Mouse (Mus musculus) right cerebral cortex, postnatal 4 days (tissue): Measurements from ENCODE around the gene Mta2.
"Not testable (repeated sequence)": the region's sequence is repeated elsewhere in the genome, so short reads cannot be mapped to it uniquely, and the experiment has no call there.

Experiments used
- DNase-seq: peaks from one replicate; pipeline ENCODE4 v3.0.0-alpha.2; 2022

Mta2 gene

DNA sequence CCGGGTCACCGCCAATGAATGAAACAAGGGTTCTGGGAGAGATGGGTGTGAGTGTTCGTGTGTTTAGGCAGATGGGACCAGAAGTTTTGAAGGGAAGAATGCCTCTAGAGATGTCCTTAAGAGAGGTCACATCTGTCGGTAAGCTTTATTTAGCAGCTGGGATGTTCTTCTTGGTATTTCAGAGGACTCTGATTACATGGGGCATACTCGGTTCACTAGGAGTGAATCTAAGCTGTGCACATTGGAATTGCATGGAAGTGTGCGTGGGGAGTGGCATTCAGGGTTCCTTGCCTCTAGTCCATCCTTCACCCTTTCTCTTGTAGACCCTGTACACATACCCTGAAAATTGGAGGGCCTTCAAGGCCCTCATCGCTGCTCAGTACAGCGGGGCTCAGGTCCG is 26.2 kb downstream of the Mta2 start:
- no peak for DNase-seq

DNA sequence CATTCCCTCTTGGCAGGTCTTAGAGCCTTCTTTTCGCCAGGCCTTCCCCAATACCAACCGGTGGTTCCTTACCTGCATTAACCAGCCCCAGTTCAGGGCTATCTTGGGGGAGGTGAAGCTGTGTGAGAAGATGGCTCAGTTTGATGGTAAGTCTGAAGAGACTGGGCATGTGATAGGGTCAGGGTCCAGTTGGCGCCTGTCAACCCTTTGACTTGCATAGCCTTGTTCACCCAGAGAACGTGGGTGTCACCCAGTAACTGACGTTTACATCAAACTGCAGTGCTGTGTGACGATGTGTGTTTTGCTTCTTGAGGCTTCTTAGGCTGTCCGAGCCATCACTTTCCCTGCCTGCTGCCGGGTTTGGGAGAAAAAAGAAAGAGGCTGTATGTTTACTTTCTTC is 30.8 kb downstream of the Mta2 start:
- DNase-seq = not testable (repeated sequence)

DNA sequence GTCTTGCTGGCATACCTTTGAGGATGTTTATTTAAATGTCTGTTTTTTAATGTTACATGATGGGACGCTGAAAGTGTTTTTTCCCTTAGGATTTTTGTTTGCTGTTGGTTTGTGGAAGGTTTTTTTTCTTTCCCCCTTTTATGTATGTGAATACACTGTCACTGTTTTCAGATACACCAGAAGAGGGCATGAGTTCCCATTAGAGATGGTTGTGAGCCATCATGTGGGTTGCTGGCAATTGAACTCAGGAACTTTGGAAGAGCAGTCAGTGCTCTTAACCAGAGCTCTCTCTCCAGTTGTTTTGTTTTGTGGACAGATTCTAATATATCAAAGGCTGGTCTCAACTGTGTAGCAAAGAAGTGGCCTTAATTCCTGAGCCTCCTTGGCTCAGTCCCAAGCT is 33.0 kb downstream of the Mta2 start:
- no peak for DNase-seq

DNA sequence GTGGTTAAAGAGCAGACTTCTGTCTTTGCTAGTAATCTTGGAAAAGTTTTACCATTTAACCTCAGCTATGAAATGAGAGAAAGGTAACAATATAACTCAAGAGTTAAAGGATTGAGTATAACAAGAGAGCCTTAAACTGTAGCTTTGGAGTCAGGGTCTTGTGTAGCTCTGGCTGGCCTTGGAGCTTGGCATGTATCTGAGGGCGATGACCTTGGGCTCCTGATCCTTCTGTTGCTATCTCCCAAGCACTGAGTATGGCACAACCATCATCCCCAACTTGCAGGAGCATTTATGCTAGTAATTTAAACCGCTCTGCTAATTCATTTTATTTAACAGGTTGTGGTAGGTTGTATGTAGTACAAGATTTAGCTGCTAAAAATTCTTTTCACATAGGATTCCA is 33.8 kb downstream of the Mta2 start:
- no peak for DNase-seq

DNA sequence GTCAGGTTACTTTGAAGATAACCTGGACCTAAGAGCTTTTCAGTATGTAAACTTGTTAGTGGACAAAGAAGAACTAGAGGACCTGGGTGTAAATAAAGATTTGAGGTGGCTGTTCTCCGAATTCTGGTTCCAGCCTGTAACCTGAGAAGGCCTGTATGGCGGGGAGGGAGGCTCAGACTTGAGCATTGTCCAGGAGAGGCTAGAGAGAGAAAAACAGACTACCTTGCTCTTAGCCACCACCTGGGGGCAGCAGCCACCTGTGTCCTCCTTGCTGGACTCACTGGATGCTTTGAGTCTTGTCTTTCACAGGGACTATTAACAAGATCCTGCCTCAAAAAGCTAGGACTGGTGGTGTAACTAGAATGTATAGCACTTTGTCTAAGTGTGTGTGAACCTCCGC is 34.9 kb downstream of the Mta2 start:
- no peak for DNase-seq

DNA sequence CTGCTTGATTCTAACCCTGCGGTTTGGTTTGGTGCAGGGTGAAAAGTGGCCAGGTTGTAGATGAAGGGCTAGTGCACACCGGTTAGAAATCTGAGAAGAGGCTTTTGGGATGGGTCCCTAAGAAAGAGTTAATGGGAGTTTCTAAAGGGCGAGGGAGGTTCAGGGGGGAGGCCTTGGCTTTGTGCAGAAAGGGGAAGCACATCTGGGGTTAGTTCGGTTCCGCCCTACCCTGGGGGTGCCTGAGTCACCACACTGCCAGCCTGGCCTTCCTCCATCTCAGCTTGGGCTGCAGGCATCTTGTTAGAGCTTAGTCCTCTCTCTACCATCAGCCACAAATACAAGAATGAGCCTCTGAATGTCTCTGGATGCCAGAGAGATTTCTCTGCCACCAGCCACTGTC is 39.1 kb downstream of the Mta2 start:
- no peak for DNase-seq

DNA sequence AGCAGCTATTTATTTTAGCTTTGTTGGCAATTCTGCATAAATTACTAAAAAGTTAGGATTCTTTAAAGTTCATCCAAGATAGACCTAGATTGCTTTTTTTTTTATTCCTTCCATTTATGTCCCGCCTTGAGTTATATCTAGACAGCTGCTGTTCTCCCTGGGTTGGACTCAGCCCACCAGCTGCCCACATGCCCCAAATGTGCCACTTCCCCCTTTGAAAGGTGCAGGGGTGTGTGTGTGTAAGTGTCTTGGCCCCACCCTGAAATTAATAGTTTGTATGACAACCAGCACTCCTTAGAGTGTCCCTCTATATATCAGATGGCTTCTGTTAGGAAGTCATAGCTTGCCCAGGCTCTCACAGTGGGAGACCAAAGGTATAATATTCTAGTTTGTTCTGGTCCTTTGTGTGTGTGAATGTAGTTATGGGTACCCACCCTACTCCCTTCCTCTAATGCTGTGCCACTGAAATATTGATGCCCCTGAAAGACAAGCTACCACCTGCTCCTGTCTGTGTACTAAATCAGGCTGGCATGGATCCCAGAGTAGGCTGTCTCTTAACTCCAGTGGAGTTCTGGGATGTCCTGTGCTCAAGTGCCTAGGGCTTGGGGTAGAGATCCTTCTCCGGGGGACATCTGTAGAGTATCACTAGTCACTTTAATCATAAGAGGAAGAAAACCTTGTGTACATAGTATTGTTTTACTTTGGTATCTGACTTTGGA is 39.9 kb downstream of the Mta2 start:
- no peak for DNase-seq

DNA sequence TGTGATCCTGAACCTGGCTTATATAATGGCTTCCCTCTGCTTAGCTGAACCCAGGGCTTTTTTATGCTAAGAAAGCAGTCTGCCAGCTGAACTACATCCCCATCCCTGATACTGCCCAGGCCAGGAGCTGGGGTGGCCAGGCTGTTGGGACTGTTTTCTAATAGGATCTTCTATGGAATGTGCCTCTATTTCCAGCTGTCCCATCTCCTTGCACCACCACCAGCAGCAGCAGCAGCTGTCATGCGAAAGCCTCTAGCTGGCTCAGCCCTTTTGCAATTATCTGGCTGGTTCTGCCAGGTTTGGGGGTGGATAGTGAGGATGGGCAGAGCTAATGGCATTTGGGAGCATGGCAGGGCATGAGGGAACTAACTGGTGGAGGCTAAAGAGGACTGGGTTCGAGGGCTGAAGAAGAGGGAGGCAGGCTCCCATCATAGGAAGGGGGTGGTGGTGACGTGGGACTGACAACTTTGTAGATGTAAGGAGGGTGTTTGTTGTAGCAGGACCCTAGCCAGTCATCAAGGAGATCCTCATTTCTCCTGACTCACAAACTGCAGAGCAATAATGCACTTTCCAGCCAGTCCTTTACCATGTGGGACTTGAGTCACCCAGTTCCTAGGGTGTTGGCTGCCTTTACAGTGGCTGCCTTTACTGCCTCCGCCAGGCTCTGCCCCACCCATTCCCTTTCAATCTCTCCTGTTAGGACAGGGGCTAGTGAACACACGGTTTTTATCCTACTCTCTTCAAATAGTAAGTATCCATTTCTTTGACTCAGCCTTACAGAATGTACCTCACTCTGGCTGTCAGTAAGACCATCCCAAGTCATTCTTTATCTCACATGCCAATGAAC is 40.9 kb downstream of the Mta2 start:
- DNase-seq = no peak

DNA sequence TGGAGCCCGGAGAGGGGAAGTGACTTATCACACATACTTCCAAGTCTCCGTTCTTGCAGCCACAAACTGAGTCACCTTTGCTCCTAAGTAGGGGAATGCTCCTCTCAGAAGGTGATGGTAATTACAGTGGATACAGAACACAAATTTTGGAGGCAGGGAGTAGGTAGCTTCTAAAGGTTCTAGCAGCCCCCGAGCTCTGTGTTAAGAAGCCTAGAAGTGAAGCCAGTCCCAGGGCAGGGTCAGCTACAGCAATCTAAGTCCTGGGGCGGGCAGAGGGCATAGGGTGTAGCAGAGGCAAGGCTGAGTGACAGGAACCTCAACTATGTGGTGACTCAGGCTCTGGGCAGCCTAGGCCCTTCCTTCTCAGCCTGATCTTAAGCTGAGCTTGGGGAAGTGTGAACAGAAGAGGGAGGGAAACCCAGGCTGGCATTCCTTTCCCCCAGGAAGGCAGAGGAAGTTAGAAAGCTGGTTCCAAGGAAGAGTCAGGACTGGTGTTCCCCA is 41.5 kb downstream of the Mta2 start:
- no peak for DNase-seq

DNA sequence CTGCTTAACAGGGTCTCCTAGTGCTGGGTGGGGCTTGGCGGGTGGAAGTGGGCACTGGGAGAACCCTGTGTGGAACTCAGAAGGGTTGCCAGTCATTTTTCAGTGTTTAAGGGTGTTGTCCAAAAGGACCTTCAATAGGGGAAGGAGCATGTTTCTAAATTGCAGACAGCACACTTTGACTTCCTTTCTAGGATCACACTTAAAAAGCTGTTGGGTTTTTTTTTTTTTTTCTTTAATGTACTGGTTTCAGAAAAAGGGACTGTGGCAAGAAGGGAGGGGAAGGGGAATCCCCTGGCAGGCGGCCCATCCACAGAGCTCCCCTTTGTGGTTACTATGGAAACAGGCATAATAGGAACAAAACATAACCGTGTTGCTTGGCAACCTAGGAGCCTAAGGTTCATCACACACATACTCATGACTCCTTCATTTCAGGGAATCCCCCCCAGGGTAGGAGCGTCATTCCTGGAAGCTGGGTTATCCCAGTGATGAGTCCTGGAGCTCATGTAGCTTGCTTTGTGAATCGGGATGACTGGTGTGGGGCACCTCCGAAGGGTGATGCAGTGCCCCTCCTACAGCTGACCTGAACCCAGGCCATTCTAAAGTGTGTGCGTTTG is 42.7 kb downstream of the Mta2 start:
- DNase-seq = peak; percentile 88

DNA sequence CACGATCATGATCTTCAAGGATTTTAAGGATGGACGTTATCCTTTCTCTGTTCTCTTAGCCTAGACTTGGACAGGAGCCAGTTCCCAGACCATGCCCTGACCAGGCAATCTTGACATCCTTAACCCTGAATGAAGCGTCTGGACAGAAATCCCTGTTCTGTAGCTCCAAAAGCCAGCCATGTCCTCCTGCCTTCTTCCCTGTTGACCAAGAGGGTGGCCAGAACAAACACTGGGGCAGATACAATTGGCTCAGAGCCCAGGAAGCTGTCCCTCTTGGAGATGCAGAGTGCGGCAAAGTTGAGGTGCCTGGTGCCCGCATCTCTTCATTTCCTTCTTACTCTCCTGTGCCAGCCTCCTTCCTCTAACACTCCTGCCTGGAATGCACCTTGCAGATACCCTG is 44.2 kb downstream of the Mta2 start:
- no peak for DNase-seq

DNA sequence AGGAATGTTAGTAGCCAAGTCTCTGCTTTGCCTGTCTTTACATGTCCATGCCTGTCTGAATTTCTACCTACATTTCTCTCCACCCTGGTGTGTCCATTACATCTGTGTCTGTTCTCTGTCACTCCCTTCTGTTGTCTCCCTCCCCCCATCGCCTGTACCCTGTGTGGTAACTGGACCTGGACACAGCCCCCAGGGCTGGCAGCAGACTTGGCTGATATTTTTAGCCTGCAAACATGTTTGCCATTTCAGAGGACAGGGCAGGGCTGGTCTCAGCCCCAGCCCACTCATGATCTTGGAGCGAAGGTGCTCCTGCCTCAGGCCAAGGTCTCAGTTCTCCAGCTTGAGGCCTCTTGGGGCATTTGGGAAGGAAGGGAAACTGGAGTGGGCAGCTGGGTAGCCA is 46.1 kb downstream of the Mta2 start:
- no peak for DNase-seq

DNA sequence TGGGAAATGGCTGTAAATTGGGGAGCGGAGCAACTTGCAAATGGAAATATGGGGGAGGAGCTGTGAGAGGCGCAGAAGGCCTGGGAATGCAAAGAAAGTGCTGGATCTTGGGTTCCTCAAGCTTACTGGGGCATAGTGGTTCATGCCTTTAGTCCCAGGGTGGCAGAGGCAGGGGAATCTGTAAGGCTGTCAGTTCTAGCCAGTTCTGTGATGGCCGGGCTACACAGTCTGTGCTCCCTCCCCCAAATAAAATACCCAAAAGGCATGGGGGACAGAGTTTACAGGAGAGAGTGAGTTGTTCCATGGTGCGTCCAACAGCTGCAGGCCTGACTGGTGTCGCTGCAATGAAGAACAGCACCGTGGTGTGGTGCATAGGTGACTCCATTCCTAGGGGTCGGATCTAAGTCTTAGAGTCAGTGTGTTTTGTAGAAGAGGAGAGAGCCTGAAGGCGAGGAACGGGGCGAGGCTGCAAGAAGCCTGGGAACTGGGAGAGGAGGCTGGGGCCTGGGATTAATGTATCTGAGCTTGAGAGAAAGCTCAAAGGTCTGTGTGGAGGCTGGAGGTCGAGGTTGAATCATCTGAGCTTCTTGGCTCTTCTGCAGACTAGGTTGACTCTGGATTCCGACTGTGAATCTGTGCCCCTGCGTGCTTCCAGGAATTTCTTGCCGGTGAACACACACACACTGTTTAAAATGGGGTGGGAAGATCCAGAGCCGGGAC is 46.8 kb downstream of the Mta2 start:
- no peak for DNase-seq

DNA sequence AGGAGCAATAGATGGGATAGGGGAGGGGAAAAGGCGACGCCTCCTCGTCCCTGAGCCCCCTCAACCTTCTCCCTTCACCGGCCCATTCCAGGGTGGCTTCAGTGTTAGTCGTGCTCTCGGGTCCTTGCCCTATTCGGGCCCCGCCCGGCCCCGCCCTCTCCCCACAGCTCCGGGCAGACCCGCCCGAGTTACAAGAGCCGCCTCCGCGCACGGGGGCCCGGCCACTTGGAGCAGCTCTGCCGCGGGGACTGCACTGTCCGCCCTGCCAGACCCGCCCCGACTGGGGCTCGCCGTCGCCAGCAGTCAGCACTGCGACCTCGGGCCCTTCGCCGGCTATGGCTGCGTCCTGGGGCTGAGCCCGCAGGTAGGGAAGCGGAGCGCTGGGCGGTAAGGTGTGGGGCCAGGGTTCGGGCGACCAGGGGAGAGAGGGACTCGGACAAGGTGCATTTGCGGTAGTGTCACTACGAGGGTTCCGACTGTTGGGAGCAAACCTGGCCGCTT is 47.4 kb downstream of the Mta2 start, which contains the start of gene Ahnak:
Gene Ahnak (plus strand): TSS at position 219 of the 501 bp plus-strand sequence.
- DNase-seq = no peak

DNA sequence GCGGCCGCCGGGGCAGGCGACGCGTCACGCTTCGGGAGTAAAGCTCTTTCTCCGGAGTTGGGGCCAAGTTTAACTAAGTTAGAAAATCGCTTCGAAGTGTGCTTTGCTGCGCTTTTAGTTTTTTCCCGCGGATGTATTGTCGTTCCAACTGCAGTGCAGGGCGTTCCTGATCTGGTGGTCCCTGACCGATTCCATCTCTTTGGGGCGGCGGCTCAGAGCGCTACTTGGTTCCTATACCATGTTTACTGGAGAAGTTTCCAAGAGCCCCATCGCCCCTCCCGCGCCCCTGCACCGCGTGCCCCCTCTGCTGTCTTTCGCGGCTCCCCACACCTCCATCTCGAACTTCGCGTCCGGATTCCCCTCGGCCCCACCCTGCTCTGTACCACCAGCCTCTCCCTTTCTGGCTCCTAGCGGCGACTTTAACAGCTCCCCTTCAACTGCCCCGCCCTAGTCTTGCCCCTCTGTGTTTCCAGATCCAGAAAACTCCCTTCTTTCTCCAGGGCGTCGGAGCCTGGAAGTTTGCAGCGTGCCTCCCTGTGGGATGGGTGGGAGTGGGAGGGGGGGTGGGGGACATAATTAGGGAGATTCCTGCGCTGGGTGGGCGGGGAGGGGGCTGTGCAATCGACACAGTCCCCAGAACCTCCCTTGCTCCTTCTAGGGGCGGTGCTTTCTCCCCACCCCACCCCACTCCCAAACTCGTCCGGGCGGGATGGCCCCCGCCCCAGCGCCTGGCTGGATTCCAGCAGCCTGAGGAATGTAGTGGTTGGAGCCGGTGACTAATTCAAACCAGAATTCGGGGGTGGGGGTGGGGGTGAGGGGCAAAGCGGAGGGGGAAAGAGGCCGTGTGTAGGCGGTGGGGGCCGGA is 48.1 kb downstream of the Mta2 start:
- peak; percentile 53 for DNase-seq

DNA sequence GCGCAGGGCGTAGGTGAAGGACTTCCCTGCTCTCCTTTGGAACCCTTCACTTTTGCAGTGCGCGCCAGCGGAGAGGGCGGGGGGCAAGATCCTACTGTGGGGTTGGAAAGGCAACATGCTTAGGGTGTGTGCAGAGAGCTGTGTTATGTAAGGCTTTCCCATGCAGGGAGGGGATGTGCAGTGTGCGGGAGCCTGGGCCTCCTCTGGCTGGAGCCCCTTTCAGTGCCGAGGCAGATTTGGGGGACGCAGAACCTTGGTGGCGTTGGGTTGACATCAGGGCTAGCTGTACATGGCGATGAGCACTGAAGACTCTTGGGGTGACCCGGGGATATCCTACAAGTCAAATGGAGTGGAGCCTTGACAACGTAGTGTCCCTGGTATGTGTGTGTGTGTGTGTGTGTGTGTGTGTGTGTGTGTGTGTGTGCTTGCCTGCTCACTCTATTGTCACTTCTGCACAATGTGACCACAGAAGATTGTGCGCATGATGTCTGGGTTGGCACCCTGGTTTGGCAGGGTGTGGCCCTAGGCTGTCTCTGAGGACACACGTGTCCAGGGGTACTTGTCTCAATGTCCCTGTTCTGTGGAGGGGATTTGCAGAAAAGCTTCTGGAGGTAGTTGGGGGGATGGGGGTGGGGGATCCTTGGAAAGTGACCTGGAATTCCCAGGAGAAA is 48.9 kb downstream of the Mta2 start:
- no peak for DNase-seq

DNA sequence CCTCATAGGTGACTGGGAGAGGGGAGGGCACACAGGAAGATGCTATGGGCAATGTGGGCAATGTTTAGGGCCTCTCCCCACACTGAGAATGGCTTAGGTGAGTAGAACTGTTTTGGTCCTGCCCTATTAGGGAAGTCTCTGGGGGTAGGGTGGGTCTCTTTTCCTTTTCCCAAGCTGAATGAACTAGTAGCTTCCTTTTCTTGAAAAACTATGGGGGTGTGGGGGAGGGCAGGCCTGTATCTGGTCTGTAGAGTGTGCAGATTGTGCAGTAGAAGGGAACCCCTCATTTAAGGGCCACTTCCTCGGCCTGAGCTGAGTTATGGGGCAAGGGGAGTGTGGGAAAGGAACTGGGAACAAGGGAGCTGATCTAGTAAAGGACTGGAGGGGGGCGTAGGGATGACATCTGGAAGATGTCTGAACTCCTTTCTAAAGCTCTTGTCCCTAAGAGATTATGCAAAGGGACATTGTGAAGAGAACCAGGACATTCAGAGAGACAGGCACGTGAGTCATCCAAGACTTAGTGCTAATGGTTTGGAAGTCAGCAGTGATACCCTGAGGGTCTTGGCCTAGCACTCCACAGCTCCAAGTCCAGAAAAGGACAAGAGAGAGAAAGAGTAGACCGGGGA is 49.7 kb downstream of the Mta2 start:
- DNase-seq = no peak

DNA sequence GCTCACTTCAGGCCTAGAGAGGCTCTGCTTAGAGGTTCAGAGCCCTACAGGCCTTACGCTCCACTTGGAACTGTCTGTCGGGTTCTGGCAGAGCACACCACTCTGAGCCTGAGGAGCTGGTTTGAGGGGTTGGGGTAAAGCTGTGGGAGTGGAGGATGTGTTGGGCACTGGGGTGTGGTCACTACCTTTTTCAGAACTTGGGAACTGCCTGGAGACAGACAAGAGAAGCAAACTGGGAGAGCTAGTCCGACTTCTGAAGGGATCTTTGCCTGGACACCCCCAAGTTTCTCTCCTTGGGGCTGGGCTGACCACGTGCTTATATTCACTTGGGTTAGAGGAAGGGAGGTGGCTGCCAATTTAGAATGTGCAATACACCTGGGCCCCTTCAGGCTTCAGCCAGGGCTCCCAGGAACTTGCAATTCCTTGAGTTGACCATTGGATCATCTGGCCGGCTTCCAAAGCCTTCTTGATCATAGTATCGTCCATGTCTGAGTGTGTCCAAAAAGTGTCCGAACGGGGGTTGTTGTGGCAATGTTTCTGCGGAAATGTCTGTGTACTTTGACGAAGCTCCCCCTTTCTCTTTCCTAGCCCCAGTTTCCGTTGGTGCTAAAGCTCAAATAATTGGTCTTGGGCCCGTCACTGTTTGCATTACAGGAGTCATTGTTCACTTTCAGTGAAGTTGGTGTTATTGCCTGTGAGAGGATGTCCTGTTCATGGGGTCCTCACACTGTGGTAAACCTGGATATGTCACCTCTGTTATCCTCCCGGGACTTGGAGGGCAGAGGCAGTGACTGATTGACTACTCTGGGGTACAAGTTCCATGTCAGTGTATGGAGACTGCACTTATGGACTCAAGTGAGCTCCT is 50.4 kb downstream of the Mta2 start:
- no peak for DNase-seq

DNA sequence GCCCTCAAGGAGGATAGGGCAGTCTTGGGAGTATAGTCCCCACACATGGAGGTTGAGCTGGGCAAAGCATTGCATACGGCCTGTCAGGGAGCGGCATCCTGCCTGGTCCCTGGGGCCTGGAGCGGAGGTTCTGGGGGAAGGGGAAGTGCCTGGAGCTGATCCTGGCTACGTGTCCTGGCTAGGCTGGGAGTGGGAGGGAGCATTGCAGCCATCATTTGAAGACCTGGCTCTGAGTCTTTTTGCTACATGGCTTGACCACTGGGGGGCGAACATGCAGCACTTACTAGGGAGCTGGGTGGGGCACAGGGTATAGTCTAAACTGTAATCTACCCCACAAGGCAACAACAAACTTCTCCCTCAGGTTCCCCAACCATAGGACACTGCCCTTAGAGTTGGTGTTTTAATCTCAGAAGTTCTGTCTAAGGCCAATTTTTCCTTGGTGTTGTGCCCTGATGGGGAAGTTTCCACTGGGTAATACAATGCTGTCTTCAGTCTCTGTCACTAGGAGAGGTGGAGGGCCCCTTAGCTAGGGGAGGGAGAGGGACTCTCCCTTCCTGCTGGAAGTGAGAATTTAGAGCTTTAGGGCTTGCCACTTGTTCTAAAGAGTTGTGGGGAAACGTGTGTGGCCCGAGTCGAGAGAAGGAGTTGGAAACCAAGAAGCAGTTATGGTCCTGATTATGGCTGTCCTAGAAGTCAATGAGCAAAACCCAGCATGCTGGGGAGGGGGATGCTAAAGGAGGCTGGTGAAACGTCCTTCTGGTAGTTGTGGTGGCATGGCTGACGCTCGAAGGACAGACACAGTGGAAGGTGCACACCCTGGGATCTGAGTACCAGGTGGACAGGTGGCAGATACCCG is 51.3 kb downstream of the Mta2 start:
- DNase-seq = peak; percentile 74
